Mouse (Mus musculus): Measurements from ENCODE around the gene Fgfr2. TPM values are rescaled to one million over a fixed set of nuclear protein-coding genes. Genes with fewer than 3 reads are reported as not detected.

Gene Fgfr2
- polyA plus RNA-seq, 1 experiment from 2014 or later, result 123 TPM

GRCm38 (mm10) chr7:133052819-133053218 is 70.3 kb downstream of the Fgfr2 start:
- no peaks in the 10 kb centered on the region for H3K9me3 ChIP-seq
- WGBS, result 88% methylated on average over 8 of the region's 8 CpGs
- no peaks in the 10 kb centered on the region for H3K27me3 ChIP-seq
- no peak overlapping the region for H3K9ac ChIP-seq
- peaks cover 11% of the 10 kb centered on the region; the same call in 1 of the 2 replicates for H3K4me1 ChIP-seq
- H3K4me3 ChIP-seq, result no peak overlapping the region
- peaks cover 36% of the 10 kb centered on the region for H3K36me3 ChIP-seq
- no peak overlapping the region for H3K27ac ChIP-seq
- H3K4me2 ChIP-seq (replicated peaks), result no peak overlapping the region
- ATAC-seq (ENCODE audit: low FRiP score, low read depth), result no peak

- H3K4me3 ChIP-seq, result no peak overlapping the region
- ATAC-seq (ENCODE audit: low FRiP score, low read depth), result no peak
Measured at GRCm38 (mm10) chr7:133050681-133051080, 72.5 kb downstream of the Fgfr2 start.

GRCm38 (mm10) chr7:133048085-133048630 is 75.0 kb downstream of the Fgfr2 start:
- Histone ChIP-seq H3K36me3 (peaks cover 17% of the 10 kb centered on the region), H3K4me3 (no peak overlapping the region), H3K27ac (no peak overlapping the region), H3K27me3 (no peaks in the 10 kb centered on the region), H3K9me3 (no peaks in the 10 kb centered on the region), H3K9ac (no peak overlapping the region), H3K4me1 (peaks cover 24% of the 10 kb centered on the region), H3K4me2 (replicated peaks) (no peak overlapping the region)
- WGBS, result 72% methylated on average over 3 of the region's 3 CpGs
- no peak for ATAC-seq (ENCODE audit: low FRiP score, low read depth)

More at GRCm38 (mm10) chr7:133050681-133051080, 72.5 kb downstream of the Fgfr2 start:
- no peaks in the 10 kb centered on the region for H3K27me3 ChIP-seq
- H3K36me3 ChIP-seq, result peaks cover 27% of the 10 kb centered on the region
- no peak overlapping the region for H3K4me2 ChIP-seq (replicated peaks)
- WGBS, result 61% methylated on average over 6 of the region's 6 CpGs
- H3K27ac ChIP-seq, result no peak overlapping the region
- H3K4me1 ChIP-seq, result peaks cover 11% of the 10 kb centered on the region; the same call in 1 of the 2 replicates
- H3K9me3 ChIP-seq, result no peaks in the 10 kb centered on the region
- no peak overlapping the region for H3K9ac ChIP-seq

GRCm38 (mm10) chr7:133047287-133047686 is 75.9 kb downstream of the Fgfr2 start:
- no peaks in the 10 kb centered on the region for H3K27me3 ChIP-seq
- peaks cover 26% of the 10 kb centered on the region for H3K4me1 ChIP-seq
- H3K4me3 ChIP-seq, result no peak overlapping the region
- no peak overlapping the region for H3K4me2 ChIP-seq (replicated peaks)
- H3K9me3 ChIP-seq, result no peaks in the 10 kb centered on the region
- ATAC-seq (ENCODE audit: low FRiP score, low read depth), result no peak
- 82% methylated on average over 4 of the region's 4 CpGs for WGBS
- H3K27ac ChIP-seq, result no peak overlapping the region
- no peak overlapping the region for H3K9ac ChIP-seq
- peaks cover 10% of the 10 kb centered on the region; the same call in 1 of the 2 replicates for H3K36me3 ChIP-seq

GRCm38 (mm10) chr7:133044721-133045120 is 78.4 kb downstream of the Fgfr2 start:
- 28% methylated on average over 4 of the region's 4 CpGs for WGBS
- H3K4me3 ChIP-seq, result no peak overlapping the region
- peaks cover 5% of the 10 kb centered on the region; the same call in 1 of the 2 replicates for H3K36me3 ChIP-seq
- H3K27ac ChIP-seq, result no peak overlapping the region
- H3K4me1 ChIP-seq, result peaks cover 39% of the 10 kb centered on the region
- no peaks in the 10 kb centered on the region for H3K27me3 ChIP-seq
- H3K9ac ChIP-seq, result no peak overlapping the region
- H3K4me2 ChIP-seq (replicated peaks), result no peak overlapping the region
- no peak for ATAC-seq (ENCODE audit: low FRiP score, low read depth)
- H3K9me3 ChIP-seq, result no peaks in the 10 kb centered on the region

- Histone ChIP-seq H3K27ac (no peak overlapping the region; the same call in 1 of the 2 replicates), H3K4me2 (replicated peaks) (no peak overlapping the region), H3K4me1 (peaks cover 58% of the 10 kb centered on the region), H3K9ac (no peak overlapping the region), H3K9me3 (no peaks in the 10 kb centered on the region), H3K36me3 (peaks cover 5% of the 10 kb centered on the region; the same call in 1 of the 2 replicates), H3K27me3 (no peaks in the 10 kb centered on the region), H3K4me3 (no peak overlapping the region)
- ATAC-seq (ENCODE audit: low FRiP score, low read depth), result no peak
- WGBS, result 74% methylated on average over 3 of the region's 3 CpGs
Measured at GRCm38 (mm10) chr7:133041784-133042183, 81.4 kb downstream of the Fgfr2 start.

GRCm38 (mm10) chr7:133040688-133041345 is 82.3 kb downstream of the Fgfr2 start:
- no peaks in the 10 kb centered on the region for H3K9me3 ChIP-seq
- no peak overlapping the region; the same call in 1 of the 2 replicates for H3K27ac ChIP-seq
- peaks cover 68% of the 10 kb centered on the region for H3K4me1 ChIP-seq
- no peak overlapping the region for H3K9ac ChIP-seq
- H3K36me3 ChIP-seq, result peaks cover 5% of the 10 kb centered on the region; the same call in 1 of the 2 replicates
- H3K27me3 ChIP-seq, result no peaks in the 10 kb centered on the region
- WGBS, result 73% methylated on average over 3 of the region's 3 CpGs
- ATAC-seq (ENCODE audit: low FRiP score, low read depth), result no peak
- H3K4me2 ChIP-seq (replicated peaks), result no peak overlapping the region
- H3K4me3 ChIP-seq, result no peak overlapping the region

- H3K9ac ChIP-seq, result no peak overlapping the region
- 91% methylated on average over 3 of the region's 3 CpGs for WGBS
- H3K4me3 ChIP-seq, result no peak overlapping the region
- no peaks in the 10 kb centered on the region for H3K27me3 ChIP-seq
- H3K4me1 ChIP-seq, result peaks cover 70% of the 10 kb centered on the region
- H3K36me3 ChIP-seq, result peaks cover 5% of the 10 kb centered on the region; the same call in 1 of the 2 replicates
- no peaks in the 10 kb centered on the region for H3K9me3 ChIP-seq
- no peak for ATAC-seq (ENCODE audit: low FRiP score, low read depth)
- H3K27ac ChIP-seq, result no peak overlapping the region
- H3K4me2 ChIP-seq (replicated peaks), result no peak overlapping the region
Measured at GRCm38 (mm10) chr7:133039556-133040255, 83.4 kb downstream of the Fgfr2 start.

GRCm38 (mm10) chr7:133037618-133038017 is 85.5 kb downstream of the Fgfr2 start:
- Histone ChIP-seq H3K27me3 (no peaks in the 10 kb centered on the region), H3K4me3 (no peak overlapping the region), H3K36me3 (no peaks in the 10 kb centered on the region), H3K9ac (no peak overlapping the region), H3K4me1 (peaks cover 83% of the 10 kb centered on the region), H3K4me2 (replicated peaks) (0 out of 2 replicates have a peak overlapping the region, but pooled peaks have one; percentile 12), H3K27ac (peak overlapping the region; percentile 22; the same call in 1 of the 2 replicates), H3K9me3 (no peaks in the 10 kb centered on the region)
- ATAC-seq (ENCODE audit: low FRiP score, low read depth), result no peak
- 12% methylated on average over 4 of the region's 4 CpGs for WGBS

GRCm38 (mm10) chr7:133037217-133037616 is 85.9 kb downstream of the Fgfr2 start:
- no peaks in the 10 kb centered on the region for H3K27me3 ChIP-seq
- peaks cover 80% of the 10 kb centered on the region for H3K4me1 ChIP-seq
- H3K36me3 ChIP-seq, result no peaks in the 10 kb centered on the region
- no peak overlapping the region for H3K4me3 ChIP-seq
- H3K9ac ChIP-seq, result no peak overlapping the region
- 16% methylated on average over 5 of the region's 5 CpGs for WGBS
- no peak overlapping the region; the same call in 1 of the 2 replicates for H3K27ac ChIP-seq
- H3K9me3 ChIP-seq, result no peaks in the 10 kb centered on the region
- no peak for ATAC-seq (ENCODE audit: low FRiP score, low read depth)
- peak overlapping the region; percentile 12; the same call in 1 of the 2 replicates for H3K4me2 ChIP-seq (replicated peaks)

GRCm38 (mm10) chr7:133035901-133036300 is 87.2 kb downstream of the Fgfr2 start:
- Histone ChIP-seq H3K36me3 (no peaks in the 10 kb centered on the region), H3K9me3 (no peaks in the 10 kb centered on the region), H3K27ac (no peak overlapping the region), H3K4me1 (peaks cover 69% of the 10 kb centered on the region), H3K27me3 (no peaks in the 10 kb centered on the region), H3K9ac (no peak overlapping the region), H3K4me2 (replicated peaks) (no peak overlapping the region), H3K4me3 (no peak overlapping the region)
- ATAC-seq (ENCODE audit: low FRiP score, low read depth), result no peak

- peak; percentile 56; the same call in 1 of the 2 replicates for ATAC-seq (ENCODE audit: low FRiP score, low read depth)
Measured at GRCm38 (mm10) chr7:133032589-133033203, 90.5 kb downstream of the Fgfr2 start.

More at GRCm38 (mm10) chr7:133032589-133033203, 90.5 kb downstream of the Fgfr2 start:
- Histone ChIP-seq H3K4me3 (no peak overlapping the region), H3K27me3 (no peaks in the 10 kb centered on the region), H3K9ac (no peak overlapping the region), H3K4me1 (peaks cover 47% of the 10 kb centered on the region), H3K9me3 (no peaks in the 10 kb centered on the region), H3K27ac (no peak overlapping the region), H3K36me3 (no peaks in the 10 kb centered on the region), H3K4me2 (replicated peaks) (no peak overlapping the region)
- 54% methylated on average over 9 of the region's 9 CpGs for WGBS
